Mouse (Mus musculus) heart, embryonic 12.5 days (tissue): ENCODE results near the gene Esrp2. TPM values are rescaled to one million over a fixed set of nuclear protein-coding genes. Genes with fewer than 3 reads are reported as not detected.
A peak's percentile ranks its signal among the peaks of the same experiment; 100 is the strongest.

Experiments used
- ATAC-seq: fragments of 200-750 bp; cut with Nextera tagmentation; 2 replicates; pipeline ENCODE4 v1.8.0; 2017; ENCODE audit warnings: moderate TSS enrichment, moderate library complexity; ENCODE audit not compliant: insufficient number of reproducible peaks, low FRiP score
- H3K27ac ChIP-seq: fragments of 300-500 bp; sonication (generic); 2 replicates; pipeline ENCODE4 v1.5.1; 2016; ENCODE audit warnings: mild to moderate bottlenecking, moderate library complexity; ENCODE audit not compliant: poor library complexity, severe bottlenecking
- H3K27me3 ChIP-seq: fragments of 300-500 bp; sonication (generic); replicated peaks from 2 replicates; pipeline ENCODE4 v1.6.1; 2016; ENCODE audit warnings: mild to moderate bottlenecking, moderate library complexity
- H3K36me3 ChIP-seq: fragments of 300-500 bp; sonication (generic); 2 replicates; pipeline ENCODE4 v1.6.1; 2016; ENCODE audit warnings: mild to moderate bottlenecking, moderate library complexity
- H3K4me1 ChIP-seq: fragments of 300-500 bp; sonication (generic); replicated peaks from 2 replicates; pipeline ENCODE4 v1.6.1; 2016; ENCODE audit warnings: mild to moderate bottlenecking
- H3K4me2 ChIP-seq: fragments of 300-500 bp; sonication (generic); 2 replicates; pipeline ENCODE4 v1.6.1; 2016; ENCODE audit warnings: mild to moderate bottlenecking, moderate library complexity
- H3K4me3 ChIP-seq: fragments of 300-500 bp; sonication (generic); 2 replicates; pipeline ENCODE4 v1.5.1; 2016; ENCODE audit warnings: mild to moderate bottlenecking
- H3K9ac ChIP-seq: fragments of 300-500 bp; sonication (generic); 2 replicates; pipeline ENCODE4 v1.6.1; 2016; ENCODE audit warnings: mild to moderate bottlenecking, moderate library complexity
- H3K9me3 ChIP-seq: fragments of 300-500 bp; sonication (generic); replicated peaks from 2 replicates; pipeline ENCODE4 v1.6.1; 2016; ENCODE audit warnings: mild to moderate bottlenecking, moderate library complexity
- WGBS: fragments of 180-500 bp; shearing (Covaris S2); methylation state at CpG from one replicate; pipeline ENCODE4 v1.1.7; 2016; 5-methylcytosine and 5-hydroxymethylcytosine counted together
- polyA plus RNA-seq: library from polyadenylated mRNA; unstranded; fragments of >200 nt; fragmentation: Nextera tagmentation; extraction: Ambion mirVana; gene quantifications from 2 replicates; pipeline ENCODE4 v1.2.1, GENCODE M21; 2016

The Esrp2 gene
- polyA plus RNA-seq, 1 experiment from 2014 or later = 0.77 TPM

DNA sequence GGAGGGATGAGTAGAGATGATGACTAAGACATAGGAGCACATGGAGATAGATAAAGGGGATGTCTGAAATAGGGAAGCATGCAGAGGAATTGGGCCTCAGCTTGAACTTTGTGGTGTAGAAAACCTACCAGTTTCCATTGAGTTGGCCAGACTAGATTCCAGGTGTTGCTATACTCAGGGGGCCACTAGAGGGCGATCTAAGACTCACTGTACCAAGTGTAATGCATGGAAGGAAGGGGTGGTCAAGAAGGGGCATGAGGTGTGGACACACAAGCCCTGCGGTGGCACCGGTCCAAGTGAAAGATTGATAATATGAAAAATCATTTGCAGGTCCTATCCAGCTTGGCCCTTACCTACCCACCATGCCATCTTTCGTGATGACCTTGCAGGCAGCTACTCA lies 28.7 kb upstream of the Esrp2 start:
- 50% methylated on average over 4 of the region's 4 CpGs for WGBS
- no peak overlapping the region for H3K27ac ChIP-seq
- no peaks in the 10 kb centered on the region for H3K9me3 ChIP-seq
- ATAC-seq = no peak
- peaks cover 21% of the 10 kb centered on the region for H3K4me1 ChIP-seq
- peaks cover 41% of the 10 kb centered on the region for H3K36me3 ChIP-seq
- no peak overlapping the region for H3K9ac ChIP-seq
- no peak overlapping the region for H3K4me2 ChIP-seq
- H3K4me3 ChIP-seq = no peak overlapping the region
- no peaks in the 10 kb centered on the region for H3K27me3 ChIP-seq

GRCm38 (mm10) chr8:106163251-106163650 lies 26.5 kb upstream of the Esrp2 start:
- peaks cover 48% of the 10 kb centered on the region for H3K36me3 ChIP-seq
- H3K9ac ChIP-seq = no peak overlapping the region
- ATAC-seq = no peak
- H3K27me3 ChIP-seq = no peaks in the 10 kb centered on the region
- 84% methylated on average over 9 of the region's 9 CpGs for WGBS
- no peak overlapping the region for H3K4me3 ChIP-seq
- H3K4me2 ChIP-seq = no peak overlapping the region
- H3K27ac ChIP-seq = no peak overlapping the region
- H3K9me3 ChIP-seq = no peaks in the 10 kb centered on the region
- peaks cover 13% of the 10 kb centered on the region for H3K4me1 ChIP-seq

DNA sequence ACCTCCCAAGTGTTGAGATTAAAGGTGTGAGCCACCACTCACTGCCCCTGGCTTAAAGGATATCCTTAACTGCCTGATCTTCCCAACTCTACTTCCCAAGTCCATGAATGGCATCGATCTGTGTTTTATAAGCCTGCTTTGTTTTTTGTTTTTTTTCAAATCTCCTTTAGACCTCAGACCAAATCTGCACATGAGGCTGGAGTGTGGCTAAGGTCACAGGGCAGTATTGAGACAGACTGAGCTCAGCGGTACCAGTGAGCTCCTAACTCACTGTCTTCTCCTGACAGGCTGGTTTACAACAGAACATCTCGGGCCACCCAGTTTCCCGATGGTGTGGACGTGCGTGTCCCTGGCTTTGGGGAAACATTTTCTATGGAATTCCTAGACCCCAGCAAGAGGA lies 23.1 kb upstream of the Esrp2 start:
- H3K27ac ChIP-seq = no peak overlapping the region
- H3K27me3 ChIP-seq = no peaks in the 10 kb centered on the region
- H3K4me1 ChIP-seq = 0 out of 2 replicates have a peak, but pooled peaks cover 2% of the 10 kb centered on the region
- no peak overlapping the region for H3K4me2 ChIP-seq
- H3K4me3 ChIP-seq = no peak overlapping the region
- H3K9me3 ChIP-seq = no peaks in the 10 kb centered on the region
- H3K9ac ChIP-seq = no peak overlapping the region
- ATAC-seq = no peak
- 83% methylated on average over 6 of the region's 6 CpGs for WGBS
- peaks cover 66% of the 10 kb centered on the region for H3K36me3 ChIP-seq

DNA sequence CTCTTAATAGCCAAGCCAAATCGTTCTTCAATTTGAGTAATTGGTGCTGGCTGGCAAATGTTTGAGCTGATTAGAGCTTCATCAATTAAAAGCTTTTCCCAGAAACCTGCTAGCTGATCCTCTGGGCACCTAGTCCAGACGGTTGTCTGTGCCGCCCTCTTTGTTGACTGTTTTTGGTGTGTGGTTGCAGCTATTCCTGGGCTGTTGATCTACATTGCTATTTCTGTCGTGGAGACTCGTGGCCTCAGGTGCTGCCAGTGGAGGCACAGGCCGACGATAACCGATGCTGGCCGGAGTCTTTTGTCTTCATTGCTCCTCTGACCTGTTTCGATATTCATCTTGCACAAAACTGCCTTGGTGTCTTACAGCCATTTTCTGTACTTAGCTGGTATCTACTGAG lies 21.6 kb upstream of the Esrp2 start:
- ATAC-seq = no peak
- H3K9ac ChIP-seq = no peak overlapping the region
- peaks cover 65% of the 10 kb centered on the region for H3K36me3 ChIP-seq
- WGBS = 63% methylated on average over 10 of the region's 10 CpGs
- H3K27ac ChIP-seq = no peak overlapping the region
- H3K4me1 ChIP-seq = peaks cover 5% of the 10 kb centered on the region; the same call in 1 of the 2 replicates
- H3K4me3 ChIP-seq = no peak overlapping the region
- H3K4me2 ChIP-seq = no peak overlapping the region
- H3K27me3 ChIP-seq = no peaks in the 10 kb centered on the region
- no peaks in the 10 kb centered on the region for H3K9me3 ChIP-seq

- Histone ChIP-seq H3K27ac (no peak overlapping the region), H3K4me2 (no peak overlapping the region), H3K4me1 (peaks cover 15% of the 10 kb centered on the region), H3K9ac (no peak overlapping the region), H3K36me3 (peaks cover 56% of the 10 kb centered on the region), H3K9me3 (no peaks in the 10 kb centered on the region), H3K27me3 (no peaks in the 10 kb centered on the region), H3K4me3 (no peak overlapping the region)
- no peak for ATAC-seq
- 91% methylated on average over 1 of the region's 1 CpGs for WGBS
Observed at GRCm38 (mm10) chr8:106157419-106157818, 20.6 kb upstream of the Esrp2 start.

- Histone ChIP-seq H3K36me3 (peaks cover 25% of the 10 kb centered on the region), H3K4me1 (peaks cover 30% of the 10 kb centered on the region), H3K27ac (no peak overlapping the region), H3K27me3 (no peaks in the 10 kb centered on the region), H3K9me3 (no peaks in the 10 kb centered on the region), H3K4me3 (no peak overlapping the region), H3K4me2 (no peak overlapping the region), H3K9ac (no peak overlapping the region)
- 32% methylated on average over 4 of the region's 4 CpGs for WGBS
- no peak for ATAC-seq
Observed at GRCm38 (mm10) chr8:106152876-106153275, 16.1 kb upstream of the Esrp2 start.

GRCm38 (mm10) chr8:106151041-106151440 lies 14.3 kb upstream of the Esrp2 start:
- H3K4me1 ChIP-seq = peaks cover 30% of the 10 kb centered on the region
- H3K27ac ChIP-seq = no peak overlapping the region
- 81% methylated on average over 9 of the region's 9 CpGs for WGBS
- H3K9me3 ChIP-seq = no peaks in the 10 kb centered on the region
- ATAC-seq = no peak
- peak overlapping the region; percentile 85 for H3K4me3 ChIP-seq
- peaks cover 16% of the 10 kb centered on the region for H3K36me3 ChIP-seq
- peak overlapping the region; percentile 81 for H3K4me2 ChIP-seq
- peak overlapping the region; percentile 82; the same call in 1 of the 2 replicates for H3K9ac ChIP-seq
- H3K27me3 ChIP-seq = no peaks in the 10 kb centered on the region

DNA sequence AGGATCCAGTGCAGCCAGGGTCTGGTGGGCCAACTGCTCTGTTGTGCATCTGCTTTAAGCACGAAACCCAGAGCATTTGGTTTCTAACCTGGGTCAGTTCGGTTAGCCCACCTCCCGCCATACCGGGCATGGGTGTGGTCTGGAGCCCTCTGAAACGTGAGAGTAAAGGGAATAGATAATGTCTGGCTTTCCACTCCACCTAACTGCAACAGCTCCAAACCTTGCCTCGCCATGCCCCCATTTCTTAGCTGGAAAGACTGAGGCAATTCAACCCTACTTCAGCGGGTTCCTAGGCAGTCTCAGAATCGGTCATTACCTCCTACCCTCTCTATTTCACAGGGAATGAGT lies 13.9 kb upstream of the Esrp2 start:
- Histone ChIP-seq H3K4me3 (peak overlapping the region; percentile 85), H3K36me3 (peaks cover 14% of the 10 kb centered on the region; the same call in 1 of the 2 replicates), H3K27ac (no peak overlapping the region; the same call in 1 of the 2 replicates), H3K4me2 (peak overlapping the region; percentile 81), H3K4me1 (peaks cover 30% of the 10 kb centered on the region), H3K27me3 (no peaks in the 10 kb centered on the region), H3K9ac (peak overlapping the region; percentile 82), H3K9me3 (no peaks in the 10 kb centered on the region)
- peak; percentile 31; the same call in 1 of the 2 replicates for ATAC-seq
- 18% methylated on average over 8 of the region's 8 CpGs for WGBS

DNA sequence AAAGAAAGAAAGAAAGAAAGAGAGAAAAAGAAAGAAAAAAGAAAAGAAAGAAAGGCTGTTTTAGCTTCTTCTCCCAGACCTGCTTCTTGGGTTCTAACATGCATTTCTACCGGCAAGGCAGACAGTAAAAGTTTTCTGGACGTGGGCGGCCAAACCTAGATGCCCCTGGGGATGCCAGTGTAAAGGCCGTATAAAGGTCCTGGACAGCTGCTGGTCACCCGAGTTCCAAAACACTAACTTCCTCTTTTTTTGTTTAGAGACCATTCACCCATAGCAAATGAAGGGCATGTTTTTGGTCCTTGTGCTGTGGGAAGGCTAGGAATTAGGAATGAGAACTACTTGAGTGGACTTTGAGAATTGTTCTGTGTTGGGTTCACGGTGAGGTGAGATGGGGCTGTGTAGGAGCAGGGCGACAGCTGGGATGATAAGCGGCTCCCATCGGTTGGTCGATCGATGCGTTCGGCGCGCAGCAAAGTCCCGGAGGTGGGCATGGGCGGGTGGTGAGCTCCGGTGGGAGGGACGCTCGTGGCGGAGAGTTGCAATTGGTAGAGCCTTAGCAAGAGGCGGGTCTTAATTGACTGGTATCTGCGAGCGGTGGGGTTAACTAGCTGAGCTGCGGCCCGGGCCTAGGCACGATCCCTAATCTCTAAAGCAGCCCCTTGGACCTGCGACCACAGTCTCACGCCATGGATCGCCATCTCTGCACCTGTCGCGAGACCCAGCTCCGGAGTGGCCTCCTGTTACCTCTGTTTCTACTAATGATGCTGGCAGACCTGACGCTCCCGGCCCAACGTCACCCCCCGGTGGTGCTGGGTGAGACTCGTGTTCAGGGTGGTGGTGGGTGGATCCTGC lies 13.3 kb upstream of the Esrp2 start, which contains the start of gene Pla2g15:
Gene Pla2g15 (plus strand): TSS at position 599 of the 852 bp plus-strand sequence.
- peak within 1 kb of the TSS; percentile 8; the same call in 1 of the 2 replicates for H3K27ac ChIP-seq
- no peaks in the 10 kb centered on the region for H3K27me3 ChIP-seq
- ATAC-seq = peak; percentile 95
- H3K4me1 ChIP-seq = peaks cover 30% of the 10 kb centered on the region
- peak within 1 kb of the TSS; percentile 82 for H3K9ac ChIP-seq
- peak within 1 kb of the TSS; percentile 85 for H3K4me3 ChIP-seq
- H3K4me2 ChIP-seq = peak within 1 kb of the TSS; percentile 81
- WGBS = 3% methylated on average over 38 of the region's 38 CpGs
- H3K9me3 ChIP-seq = no peaks in the 10 kb centered on the region
- peaks cover 12% of the 10 kb centered on the region; the same call in 1 of the 2 replicates for H3K36me3 ChIP-seq

DNA sequence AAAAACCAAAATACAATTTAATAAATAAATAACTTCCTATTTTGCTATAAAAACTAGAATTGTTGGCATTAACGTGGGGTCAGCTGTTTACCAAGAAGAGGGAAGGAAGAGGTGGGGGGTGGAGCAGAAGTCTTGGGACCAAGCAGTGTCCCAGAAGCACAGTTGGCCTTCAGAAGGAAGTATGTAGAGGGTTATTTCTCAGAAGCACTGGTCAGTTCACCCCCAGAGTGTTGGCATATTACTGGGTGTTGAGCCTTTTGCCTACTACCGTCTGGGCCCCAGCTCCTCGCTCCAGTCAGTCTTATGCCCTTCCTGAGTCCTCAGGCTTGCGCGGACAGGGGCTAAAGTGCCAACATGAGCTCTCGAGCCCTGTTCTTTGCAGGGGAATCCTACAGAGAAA lies 12.3 kb upstream of the Esrp2 start:
- Histone ChIP-seq H3K27ac (no peak overlapping the region), H3K4me2 (no peak overlapping the region)
- 91% methylated on average over 6 of the region's 6 CpGs for WGBS

DNA sequence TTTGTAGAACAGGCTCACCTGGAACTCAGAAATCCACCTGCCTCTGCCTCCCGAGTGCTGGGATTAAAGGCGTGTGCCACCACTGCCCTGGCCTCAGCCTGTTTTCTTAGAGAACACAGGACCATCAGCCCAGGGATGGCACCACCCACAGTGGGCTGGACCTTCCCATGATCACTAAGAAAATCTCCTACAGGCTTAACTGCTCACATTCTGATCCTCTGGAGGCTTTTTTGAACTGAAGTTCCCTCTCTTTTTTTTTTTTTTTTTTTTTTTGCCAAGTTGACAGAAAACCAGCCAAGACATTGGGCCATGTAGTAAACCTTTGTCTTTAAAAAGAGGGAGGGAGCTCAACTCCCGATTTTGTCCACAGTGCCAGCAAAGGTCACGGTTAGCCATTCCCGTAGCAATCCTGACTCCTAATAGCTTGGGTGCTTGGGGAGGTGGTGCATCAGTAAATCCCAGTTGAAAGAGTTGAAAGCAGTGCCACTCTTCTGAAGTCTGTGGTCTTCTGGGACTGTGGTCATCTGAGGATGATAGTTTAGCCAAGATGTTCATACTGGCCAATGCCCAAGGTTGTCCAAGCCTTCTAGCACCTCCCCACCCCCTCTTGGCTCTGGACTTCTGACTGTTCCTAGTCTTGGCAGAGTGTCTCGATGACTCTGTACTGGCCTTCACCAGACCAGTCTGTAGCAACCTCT lies 11.2 kb upstream of the Esrp2 start:
- WGBS = 78% methylated on average over 6 of the region's 6 CpGs
- no peak for ATAC-seq
- Histone ChIP-seq H3K27me3 (no peaks in the 10 kb centered on the region), H3K36me3 (no peaks in the 10 kb centered on the region), H3K4me2 (no peak overlapping the region), H3K4me1 (peaks cover 23% of the 10 kb centered on the region), H3K27ac (no peak overlapping the region), H3K9ac (no peak overlapping the region), H3K9me3 (no peaks in the 10 kb centered on the region), H3K4me3 (no peak overlapping the region)

More for the DNA sequence above, 12.3 kb upstream of the Esrp2 start:
- Histone ChIP-seq H3K27me3 (no peaks in the 10 kb centered on the region), H3K9ac (no peak overlapping the region), H3K4me3 (no peak overlapping the region), H3K36me3 (0 out of 2 replicates have a peak, but pooled peaks cover 4% of the 10 kb centered on the region), H3K4me1 (peaks cover 30% of the 10 kb centered on the region), H3K9me3 (no peaks in the 10 kb centered on the region)
- ATAC-seq = no peak
